Mouse (Mus musculus) embryonic facial prominence, embryonic 15.5 days (tissue): ENCODE measurements around the gene Usp39. TPM values are rescaled to one million over a fixed set of nuclear protein-coding genes. Genes with fewer than 3 reads are reported as not detected.
A peak's percentile ranks its signal among the peaks of the same experiment; 100 is the strongest.

Experiments used
- ATAC-seq: fragments of 200-750 bp; cut with Nextera tagmentation; 2 replicates; pipeline ENCODE4 v1.8.0; 2017; ENCODE audit warnings: low read depth, moderate TSS enrichment; ENCODE audit not compliant: insufficient number of reproducible peaks, low FRiP score, low TSS enrichment
- H3K27ac ChIP-seq: fragments of 300-500 bp; sonication (generic); replicated peaks from 2 replicates; pipeline ENCODE4 v1.5.1; 2015; ENCODE audit warnings: mild to moderate bottlenecking, inconsistent platforms
- H3K27me3 ChIP-seq: fragments of 300-500 bp; sonication (generic); 2 replicates; pipeline ENCODE4 v1.6.1; 2015; ENCODE audit warnings: inconsistent platforms
- H3K36me3 ChIP-seq: fragments of 300-500 bp; sonication (generic); 2 replicates; pipeline ENCODE4 v1.6.1; 2015; ENCODE audit warnings: mild to moderate bottlenecking, inconsistent platforms
- H3K4me1 ChIP-seq: fragments of 300-500 bp; sonication (generic); 2 replicates; pipeline ENCODE4 v1.6.1; 2015; ENCODE audit warnings: inconsistent platforms
- H3K4me2 ChIP-seq: fragments of 300-500 bp; sonication (generic); replicated peaks from 2 replicates; pipeline ENCODE4 v1.6.1; 2015; ENCODE audit warnings: mild to moderate bottlenecking, inconsistent platforms
- H3K4me3 ChIP-seq: fragments of 300-500 bp; sonication (generic); replicated peaks from 2 replicates; pipeline ENCODE4 v1.5.1; 2015; ENCODE audit warnings: mild to moderate bottlenecking, inconsistent platforms
- H3K9ac ChIP-seq: fragments of 300-500 bp; sonication (generic); 2 replicates; pipeline ENCODE4 v1.6.1; 2015; ENCODE audit warnings: inconsistent platforms
- H3K9me3 ChIP-seq: fragments of 300-500 bp; sonication (generic); replicated peaks from 2 replicates; pipeline ENCODE4 v1.6.1; 2016; ENCODE audit warnings: inconsistent platforms
- WGBS: fragments of 180-500 bp; shearing (Covaris S2); methylation state at CpG from one replicate; pipeline ENCODE4 v1.1.7; 2015; 5-methylcytosine and 5-hydroxymethylcytosine counted together
- polyA plus RNA-seq: library from polyadenylated mRNA; unstranded; fragments of >200 nt; fragmentation: Nextera tagmentation; extraction: Ambion mirVana; gene quantifications from 2 replicates; pipeline ENCODE4 v1.2.1, GENCODE M21; 2015

Usp39 gene
- polyA plus RNA-seq: 39.4 and 39.5 TPM in 2 replicates

- H3K9ac ChIP-seq: peak within 1 kb of the TSS; percentile 90
- peaks cover 40% of the 10 kb centered on the region for H3K4me1 ChIP-seq
- H3K9me3 ChIP-seq: no peaks in the 10 kb centered on the region
- H3K4me3 ChIP-seq: peak within 1 kb of the TSS; percentile 96
- peak within 1 kb of the TSS; percentile 76 for H3K4me2 ChIP-seq
- peaks cover 19% of the 10 kb centered on the region for H3K36me3 ChIP-seq
- ATAC-seq: peak; percentile 80
- no peaks in the 10 kb centered on the region for H3K27me3 ChIP-seq
- under 1% methylated on average over 30 of the region's 30 CpGs for WGBS
- peak within 1 kb of the TSS; percentile 56; the same call in 1 of the 2 replicates for H3K27ac ChIP-seq
Measured at GRCm38 (mm10) chr6:72345074-72345567, at the start of gene Usp39. TSS of gene Usp39 (minus strand) at chr6:72345184.

GRCm38 (mm10) chr6:72392341-72392740 lies 47.4 kb upstream of the Usp39 start:
- H3K27me3 ChIP-seq: no peaks in the 10 kb centered on the region
- no peak overlapping the region for H3K27ac ChIP-seq
- 89% methylated on average over 5 of the region's 5 CpGs for whole genome bisulfite sequencing
- H3K9ac ChIP-seq: no peak overlapping the region
- peaks cover 38% of the 10 kb centered on the region for H3K4me1 ChIP-seq
- H3K9me3 ChIP-seq: no peaks in the 10 kb centered on the region
- no peak for ATAC-seq
- no peak overlapping the region for H3K4me2 ChIP-seq
- no peak overlapping the region for H3K4me3 ChIP-seq
- 0 out of 2 replicates have a peak, but pooled peaks cover 6% of the 10 kb centered on the region for H3K36me3 ChIP-seq

GRCm38 (mm10) chr6:72390795-72391521 lies 46.0 kb upstream of the Usp39 start:
- Histone ChIP-seq H3K27me3 (no peaks in the 10 kb centered on the region), H3K9me3 (no peaks in the 10 kb centered on the region), H3K27ac (peak overlapping the region; percentile 96), H3K9ac (peak overlapping the region; percentile 65; the same call in 1 of the 2 replicates), H3K36me3 (peaks cover 12% of the 10 kb centered on the region), H3K4me3 (peak overlapping the region; percentile 62), H3K4me2 (peak overlapping the region; percentile 73), H3K4me1 (peaks cover 38% of the 10 kb centered on the region)
- ATAC-seq: 0 out of 2 replicates have a peak, but pooled peaks have one; percentile 9
- 18% methylated on average over 12 of the region's 12 CpGs for WGBS

GRCm38 (mm10) chr6:72389941-72390771 lies 45.2 kb upstream of the Usp39 start, which contains the start of gene Vamp8:
TSS of gene Vamp8 (minus strand) at chr6:72390703.
- peaks cover 18% of the 10 kb centered on the region for H3K36me3 ChIP-seq
- peak within 1 kb of the TSS; percentile 73 for H3K4me2 ChIP-seq
- H3K9ac ChIP-seq: peak within 1 kb of the TSS; percentile 65
- WGBS: 2% methylated on average over 33 of the region's 33 CpGs
- peak within 1 kb of the TSS; percentile 96 for H3K27ac ChIP-seq
- H3K27me3 ChIP-seq: no peaks in the 10 kb centered on the region
- peaks cover 38% of the 10 kb centered on the region for H3K4me1 ChIP-seq
- peak; percentile 75 for ATAC-seq
- peak within 1 kb of the TSS; percentile 62 for H3K4me3 ChIP-seq
- no peaks in the 10 kb centered on the region for H3K9me3 ChIP-seq

GRCm38 (mm10) chr6:72389471-72389940 lies 44.5 kb upstream of the Usp39 start:
- 20% methylated on average over 13 of the region's 13 CpGs for WGBS
- Histone ChIP-seq H3K4me3 (peak overlapping the region; percentile 62), H3K27ac (peak overlapping the region; percentile 96), H3K4me1 (peaks cover 38% of the 10 kb centered on the region), H3K36me3 (peaks cover 25% of the 10 kb centered on the region), H3K27me3 (no peaks in the 10 kb centered on the region), H3K4me2 (peak overlapping the region; percentile 73), H3K9me3 (no peaks in the 10 kb centered on the region), H3K9ac (peak overlapping the region; percentile 65)
- ATAC-seq: no peak

- 79% methylated on average over 6 of the region's 6 CpGs for WGBS
- no peak for ATAC-seq
- H3K27me3 ChIP-seq: no peaks in the 10 kb centered on the region
- H3K4me3 ChIP-seq: peak overlapping the region; percentile 62
- peaks cover 26% of the 10 kb centered on the region for H3K36me3 ChIP-seq
- no peaks in the 10 kb centered on the region for H3K9me3 ChIP-seq
- no peak overlapping the region for H3K9ac ChIP-seq
- peak overlapping the region; percentile 73 for H3K4me2 ChIP-seq
- peaks cover 38% of the 10 kb centered on the region for H3K4me1 ChIP-seq
- peak overlapping the region; percentile 96; the same call in 1 of the 2 replicates for H3K27ac ChIP-seq
Measured at GRCm38 (mm10) chr6:72388791-72389329, 43.9 kb upstream of the Usp39 start.

- WGBS: 66% methylated on average over 10 of the region's 10 CpGs
- Histone ChIP-seq H3K9ac (no peak overlapping the region), H3K4me3 (no peak overlapping the region), H3K4me1 (peaks cover 38% of the 10 kb centered on the region), H3K27ac (no peak overlapping the region), H3K36me3 (peaks cover 26% of the 10 kb centered on the region), H3K27me3 (no peaks in the 10 kb centered on the region), H3K9me3 (no peaks in the 10 kb centered on the region), H3K4me2 (no peak overlapping the region)
- ATAC-seq: no peak
Measured at GRCm38 (mm10) chr6:72388266-72388665, 43.3 kb upstream of the Usp39 start.

GRCm38 (mm10) chr6:72387816-72388215 lies 42.8 kb upstream of the Usp39 start:
- Histone ChIP-seq H3K4me3 (no peak overlapping the region), H3K9ac (no peak overlapping the region), H3K4me1 (peaks cover 38% of the 10 kb centered on the region), H3K4me2 (no peak overlapping the region), H3K27me3 (no peaks in the 10 kb centered on the region), H3K36me3 (peaks cover 26% of the 10 kb centered on the region), H3K27ac (no peak overlapping the region), H3K9me3 (no peaks in the 10 kb centered on the region)
- WGBS: 64% methylated on average over 3 of the region's 3 CpGs
- ATAC-seq: no peak

GRCm38 (mm10) chr6:72386561-72386960 lies 41.6 kb upstream of the Usp39 start:
- Histone ChIP-seq H3K9me3 (no peaks in the 10 kb centered on the region), H3K9ac (no peak overlapping the region), H3K4me2 (no peak overlapping the region), H3K4me3 (no peak overlapping the region), H3K27me3 (no peaks in the 10 kb centered on the region), H3K4me1 (peaks cover 40% of the 10 kb centered on the region), H3K36me3 (peaks cover 26% of the 10 kb centered on the region), H3K27ac (no peak overlapping the region)
- ATAC-seq: no peak
- 91% methylated on average over 2 of the region's 2 CpGs for WGBS

GRCm38 (mm10) chr6:72385258-72385657 lies 40.3 kb upstream of the Usp39 start:
- Histone ChIP-seq H3K27me3 (no peaks in the 10 kb centered on the region), H3K9ac (no peak overlapping the region), H3K9me3 (no peaks in the 10 kb centered on the region), H3K36me3 (peaks cover 26% of the 10 kb centered on the region), H3K4me2 (no peak overlapping the region), H3K4me3 (no peak overlapping the region), H3K27ac (no peak overlapping the region), H3K4me1 (peaks cover 30% of the 10 kb centered on the region)
- no peak for ATAC-seq
- WGBS: 83% methylated on average over 4 of the region's 4 CpGs

- no peak overlapping the region for H3K4me3 ChIP-seq
- peaks cover 32% of the 10 kb centered on the region for H3K4me1 ChIP-seq
- H3K27ac ChIP-seq: no peak overlapping the region
- no peak overlapping the region for H3K4me2 ChIP-seq
- peaks cover 26% of the 10 kb centered on the region for H3K36me3 ChIP-seq
- no peaks in the 10 kb centered on the region for H3K27me3 ChIP-seq
- H3K9ac ChIP-seq: no peak overlapping the region
- 96% methylated on average over 7 of the region's 7 CpGs for WGBS
- no peaks in the 10 kb centered on the region for H3K9me3 ChIP-seq
- no peak for ATAC-seq
Measured at GRCm38 (mm10) chr6:72383952-72384351, 39.0 kb upstream of the Usp39 start.
